Comparison of ENCODE assay signal across 8 mouse cellular contexts in the genomic region with DNA sequence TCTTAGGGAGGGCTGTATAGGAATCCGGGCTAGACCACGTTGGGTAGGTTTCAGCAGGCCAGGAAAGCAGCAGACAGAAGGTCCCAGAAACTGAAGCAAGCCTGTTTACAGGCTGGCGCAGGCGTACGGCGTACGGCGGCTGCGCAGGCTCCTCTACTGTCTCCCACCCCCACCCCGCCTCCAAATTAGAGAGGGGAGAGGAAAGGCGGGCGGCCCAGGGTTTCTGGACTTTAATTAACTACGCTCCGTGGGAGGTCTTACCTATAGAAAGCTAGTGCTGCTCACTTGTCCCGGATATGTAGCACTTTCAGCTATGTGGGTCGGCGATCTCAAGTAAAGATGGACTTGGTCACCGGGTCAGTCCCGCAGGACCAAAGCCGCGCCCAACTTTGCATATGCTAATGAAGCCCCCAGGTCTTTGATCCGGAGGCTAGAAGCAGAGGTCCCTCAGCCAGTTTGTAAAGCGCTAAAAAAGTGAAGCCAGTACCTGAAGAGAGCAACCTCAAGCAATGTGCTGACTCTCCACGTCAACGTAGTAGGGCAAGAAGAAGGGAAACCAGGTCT. TPM values are rescaled to one million over a fixed set of nuclear protein-coding genes. Genes with fewer than 3 reads are reported as not detected.
DNase-seq lines count a peak whose midpoint lies in the region; ATAC-seq and TF ChIP-seq lines count a peak whose summit lies in the region.

TSS of gene Slc19a3 (minus strand) at position 340 of the 564 bp plus-strand sequence.

- no peaks in the 10 kb centered on the region for H3K4me1 ChIP-seq in testis, adult 2 months (ENCODE audit: control insufficient read depth, insufficient read depth, low read length)
- H3K4me1 ChIP-seq in embryonic facial prominence, embryonic 14.5 days (ENCODE audit: control insufficient read depth, insufficient read depth, low read length), result no peaks in the 10 kb centered on the region
- no peaks in the 10 kb centered on the region for H3K4me1 ChIP-seq in liver, embryonic 15.5 days (replicated peaks)
- H3K4me1 ChIP-seq in neural tube, embryonic 14.5 days (ENCODE audit: control insufficient read depth, insufficient read depth, low read length), result peaks cover 5% of the 10 kb centered on the region; the same call in 1 of the 2 replicates

- no peak within 1 kb of the TSS for H3K27ac ChIP-seq in testis, adult 2 months (ENCODE audit: control insufficient read depth, insufficient read depth, low read depth, low read length)
- H3K27ac ChIP-seq in embryonic facial prominence, embryonic 14.5 days (replicated peaks; ENCODE audit: low read depth, low read length), result peak within 1 kb of the TSS; percentile 36; the same call in 1 of the 2 replicates
- H3K27ac ChIP-seq in liver, embryonic 15.5 days (replicated peaks), result no peak within 1 kb of the TSS
- H3K27ac ChIP-seq in neural tube, embryonic 14.5 days (ENCODE audit: low read depth, low read length), result no peak within 1 kb of the TSS

- intact Hi-C loops in heart, postnatal 14 days (cut with DNase I), result no loop called here

- peak; percentile 93 for ATAC-seq in embryonic facial prominence, embryonic 14.5 days (ENCODE audit: low read depth)
- no peak; the same call in 1 of the 2 replicates for ATAC-seq in liver, embryonic 15.5 days (ENCODE audit: insufficient read depth)
- ATAC-seq in neural tube, embryonic 14.5 days (ENCODE audit: low read depth), result peak; percentile 95

- no peaks in the 10 kb centered on the region for H3K9me3 ChIP-seq in embryonic facial prominence, embryonic 14.5 days (ENCODE audit: control insufficient read depth, low read length)
- no peaks in the 10 kb centered on the region for H3K9me3 ChIP-seq in liver, embryonic 15.5 days (replicated peaks)
- no peaks in the 10 kb centered on the region for H3K9me3 ChIP-seq in neural tube, embryonic 14.5 days (ENCODE audit: control insufficient read depth, low read length)

- H3K27me3 ChIP-seq in testis, adult 2 months (ENCODE audit: control insufficient read depth, insufficient read depth, low read length), result no peaks in the 10 kb centered on the region
- H3K27me3 ChIP-seq in embryonic facial prominence, embryonic 14.5 days (replicated peaks; ENCODE audit: control insufficient read depth, insufficient read depth, low read length), result no peaks in the 10 kb centered on the region
- no peaks in the 10 kb centered on the region; the same call in 1 of the 2 replicates for H3K27me3 ChIP-seq in liver, embryonic 15.5 days
- no peaks in the 10 kb centered on the region for H3K27me3 ChIP-seq in neural tube, embryonic 14.5 days (ENCODE audit: control insufficient read depth, insufficient read depth, low read length)

- no peaks in the 10 kb centered on the region for H3K36me3 ChIP-seq in testis, adult 2 months (ENCODE audit: control insufficient read depth, insufficient read depth, low read length)
- no peaks in the 10 kb centered on the region for H3K36me3 ChIP-seq in embryonic facial prominence, embryonic 14.5 days (ENCODE audit: control insufficient read depth, insufficient read depth, low read length)
- no peaks in the 10 kb centered on the region for H3K36me3 ChIP-seq in liver, embryonic 15.5 days (replicated peaks)
- H3K36me3 ChIP-seq in neural tube, embryonic 14.5 days (ENCODE audit: control insufficient read depth, insufficient read depth, low read length), result no peaks in the 10 kb centered on the region

- TF ChIP-seq CTCF in testis, adult 2 months (IDR thresholded peaks at IDR 0.05; ENCODE audit: control insufficient read depth, insufficient read depth, insufficient replicate concordance, low read depth, low read length), result no peak

- no peak for DNase-seq in testis, postnatal 14 days (ENCODE audit: low spot score)
- peak; percentile 87 for DNase-seq in embryonic facial prominence, embryonic 14.5 days (ENCODE audit: low spot score)
- peak; percentile 29 to 37 for DNase-seq in heart, postnatal 14 days
- peak; percentile 53 to 68 for DNase-seq in kidney, postnatal 4 days
- DNase-seq in thymus, postnatal 4 days, result no peak

- H3K4me3 ChIP-seq in testis, adult 2 months (ENCODE audit: control insufficient read depth, low read depth, low read length), result peak within 1 kb of the TSS; percentile 59
- peak within 1 kb of the TSS; percentile 42 for H3K4me3 ChIP-seq in embryonic facial prominence, embryonic 14.5 days (ENCODE audit: low read depth, low read length)
- peak within 1 kb of the TSS; percentile 45 for H3K4me3 ChIP-seq in liver, embryonic 15.5 days (replicated peaks)
- H3K4me3 ChIP-seq in neural tube, embryonic 14.5 days (ENCODE audit: low read depth, low read length), result peak within 1 kb of the TSS; percentile 43

- H3K4me2 ChIP-seq in embryonic facial prominence, embryonic 14.5 days (ENCODE audit: low read depth, low read length), result peak within 1 kb of the TSS; percentile 72
- peak within 1 kb of the TSS; percentile 62 for H3K4me2 ChIP-seq in liver, embryonic 15.5 days
- H3K4me2 ChIP-seq in neural tube, embryonic 14.5 days (ENCODE audit: low read depth, low read length), result peak within 1 kb of the TSS; percentile 76

- 1% methylated on average over 25 of the region's 25 CpGs for WGBS in embryonic facial prominence, embryonic 14.5 days
- under 1% methylated on average over 25 of the region's 25 CpGs for WGBS in liver, embryonic 15.5 days (ENCODE audit: insufficient replicate concordance)
- WGBS in neural tube, embryonic 14.5 days, result under 1% methylated on average over 25 of the region's 25 CpGs

- no peak for TF ChIP-seq POLR2A in testis, adult 2 months (IDR thresholded peaks at IDR 0.05; ENCODE audit: control insufficient read depth, low read depth, low read length)

- H3K9ac ChIP-seq in embryonic facial prominence, embryonic 14.5 days (ENCODE audit: low read depth, low read length), result peak within 1 kb of the TSS; percentile 54
- H3K9ac ChIP-seq in liver, embryonic 15.5 days, result no peak within 1 kb of the TSS
- peak within 1 kb of the TSS; percentile 45 for H3K9ac ChIP-seq in neural tube, embryonic 14.5 days (replicated peaks; ENCODE audit: low read depth, low read length)

RNA-seq across cellular contexts. Expression of gene Slc19a3, which starts in this region (rescaled TPM):
- 0.10 and 0.17 TPM in 2 replicates for polyA plus RNA-seq in testis, adult 2 months (2012; rRNA removed)
- 0.29 and 0.72 TPM in 2 replicates for polyA plus RNA-seq in embryonic facial prominence, embryonic 14.5 days (2014; fragmentation: Nextera tagmentation; extraction: Ambion mirVana)
- total RNA-seq in heart, postnatal 14 days (2021), result under 1 TPM; 0.51 to 0.57 TPM
- 0.05 TPM in 1 of 2 replicates, not detected in the other for polyA plus RNA-seq in liver, embryonic 15.5 days (2015; fragmentation: Nextera tagmentation; extraction: Ambion mirVana)
- polyA plus RNA-seq in neural tube, embryonic 14.5 days (2014; fragmentation: Nextera tagmentation; extraction: Ambion mirVana), result 0.66 and 0.85 TPM in 2 replicates

Comparison
In these comparisons a context has a peak if more than half of its experiments do, and no peak if none do; other contexts are left out.
1. Peak in DNase-seq, ATAC-seq, H3K4me3 ChIP-seq, H3K27ac ChIP-seq, H3K9ac ChIP-seq and H3K4me2 ChIP-seq in embryonic facial prominence, embryonic 14.5 days; RNA of the gene not detected or under 1 TPM.
2. Peak in DNase-seq in heart, postnatal 14 days; RNA of the gene not detected or under 1 TPM.
3. Peak in ATAC-seq, H3K4me3 ChIP-seq, H3K9ac ChIP-seq and H3K4me2 ChIP-seq in neural tube, embryonic 14.5 days; RNA of the gene not detected or under 1 TPM.
4. DNase-seq: peak in kidney, postnatal 4 days (2 of 2); none in testis, postnatal 14 days (single experiment) and thymus, postnatal 4 days (single experiment).
5. Peak in every context shown above with its lines, with median percentiles within 50 percentile points of each other: H3K4me3 ChIP-seq and H3K4me2 ChIP-seq.